Mouse (Mus musculus) C2C12 (cell line): ENCODE measurements around the gene Fcer1g. TPM values are rescaled to one million over a fixed set of nuclear protein-coding genes. Genes with fewer than 3 reads are reported as not detected.

Source experiments
- H3K27me3 ChIP-seq: one replicate; pipeline ENCODE4 v1.6.1; 2011; ENCODE audit not compliant: control insufficient read depth, insufficient read depth, insufficient read length
- H3K36me3 ChIP-seq: one replicate; pipeline ENCODE4 v1.6.1; 2011; ENCODE audit not compliant: control insufficient read depth, insufficient read depth
- H3K4me3 ChIP-seq: one replicate; pipeline ENCODE4 v1.5.1; 2011; ENCODE audit warnings: mild to moderate bottlenecking, control low read depth; ENCODE audit not compliant: poor library complexity, insufficient read depth, severe bottlenecking
- H3K79me2 ChIP-seq: one replicate; pipeline ENCODE4 v1.6.1; 2011; ENCODE audit not compliant: control insufficient read depth, insufficient read depth
- H3K79me3 ChIP-seq: one replicate; pipeline ENCODE4 v1.6.1; 2011; ENCODE audit warnings: low read depth, control low read depth
- H3ac ChIP-seq: one replicate; pipeline ENCODE3; 2011; ENCODE audit warnings: low read depth; ENCODE audit not compliant: control insufficient read depth, insufficient read length
- CEBPB ChIP-seq: IDR thresholded peaks from one replicate; pipeline ENCODE4 v1.6.1; 2011; ENCODE audit warnings: low read depth, mild to moderate bottlenecking, control low read depth, moderate library complexity
- CTCF ChIP-seq: IDR thresholded peaks from one replicate; pipeline ENCODE4 v1.5.1; 2011; ENCODE audit not compliant: control insufficient read depth, insufficient read depth, insufficient read length
- FOSL1 ChIP-seq: IDR thresholded peaks from one replicate; pipeline ENCODE4 v1.8.0; 2011; ENCODE audit warnings: mild to moderate bottlenecking, low read length; ENCODE audit not compliant: poor library complexity, insufficient read depth, severe bottlenecking
- MAX ChIP-seq: IDR thresholded peaks from one replicate; pipeline ENCODE4 v1.6.1; 2011; ENCODE audit warnings: mild to moderate bottlenecking, control low read depth
- MYOD1 ChIP-seq: IDR thresholded peaks from one replicate; pipeline ENCODE4 v1.6.1; 2011; ENCODE audit warnings: low read depth; ENCODE audit not compliant: control insufficient read depth, insufficient read length
- MYOG ChIP-seq: IDR thresholded peaks from one replicate; pipeline ENCODE4 v1.6.1; 2011; ENCODE audit not compliant: control insufficient read depth, insufficient read length; ENCODE audit errors: extremely low read depth
- USF1 ChIP-seq: IDR thresholded peaks from one replicate; pipeline ENCODE4 v1.6.1; 2011; ENCODE audit warnings: low read depth, mild to moderate bottlenecking, control low read depth, moderate library complexity
- long read RNA-seq, 2 experiments: library from polyadenylated mRNA; unstranded; transcript quantifications; one replicate each; pipeline ENCODE4 v2.0.0; 2019 to 2020
- polyA plus RNA-seq: library from polyadenylated mRNA; unstranded; fragments of >200 nt; fragmentation: generic; extraction: Trizol; gene quantifications from one replicate; pipeline ENCODE4 v1.2.1, GENCODE M21; 2012; ENCODE audit warnings: missing spikeins

Fcer1g gene
- not detected for polyA plus RNA-seq
- long read RNA-seq, experiment 1: 0 reads
- long read RNA-seq, experiment 2: 0 reads

- Histone ChIP-seq H3K36me3 (peaks cover 46% of the 10 kb centered on the region), H3ac (no peak within 1 kb of the TSS), H3K4me3 (no peak within 1 kb of the TSS), H3K27me3 (no peaks in the 10 kb centered on the region), H3K79me3 (no peaks in the 10 kb centered on the region), H3K79me2 (no peaks in the 10 kb centered on the region)
- TF ChIP-seq MYOD1 (no peak), MYOG (no peak), MAX (no peak), CTCF (no peak), USF1 (no peak), FOSL1 (no peak), CEBPB (no peak)
Measured at GRCm38 (mm10) chr1:171234126-171234525, at the start of gene Fcer1g. Gene Fcer1g, minus strand, starts transcription at chr1:171234365.

- peaks cover 30% of the 10 kb centered on the region for H3K36me3 ChIP-seq
- H3K79me3 ChIP-seq: peaks cover 7% of the 10 kb centered on the region
- no peaks in the 10 kb centered on the region for H3K27me3 ChIP-seq
Measured at GRCm38 (mm10) chr1:171283188-171284160, 49.3 kb upstream of the Fcer1g start.

GRCm38 (mm10) chr1:171282086-171282805 lies 48.1 kb upstream of the Fcer1g start:
- H3K79me3 ChIP-seq: peaks cover 7% of the 10 kb centered on the region
- no peak overlapping the region for H3K4me3 ChIP-seq
- no peak overlapping the region for H3ac ChIP-seq
- TF ChIP-seq CTCF (no peak), MAX (no peak), USF1 (no peak), MYOD1 (no peak), MYOG (no peak), CEBPB (no peak), FOSL1 (no peak)
- H3K27me3 ChIP-seq: no peaks in the 10 kb centered on the region
- H3K36me3 ChIP-seq: peaks cover 30% of the 10 kb centered on the region
- H3K79me2 ChIP-seq: peaks cover 14% of the 10 kb centered on the region

More at GRCm38 (mm10) chr1:171283188-171284160, 49.3 kb upstream of the Fcer1g start:
- H3ac ChIP-seq: no peak overlapping the region
- H3K4me3 ChIP-seq: no peak overlapping the region
- TF ChIP-seq MYOG (no peak), MYOD1 (no peak), MAX (no peak), USF1 (no peak), CEBPB (no peak), CTCF (no peak), FOSL1 (no peak)
- peaks cover 17% of the 10 kb centered on the region for H3K79me2 ChIP-seq

- TF ChIP-seq CEBPB: no peak
- TF ChIP-seq CTCF: peak; percentile 18
- H3K36me3 ChIP-seq: peaks cover 35% of the 10 kb centered on the region
Measured at GRCm38 (mm10) chr1:171281528-171281923, 47.4 kb upstream of the Fcer1g start.

GRCm38 (mm10) chr1:171280916-171281527 lies 46.9 kb upstream of the Fcer1g start, which contains the start of gene Ppox:
Gene Ppox, minus strand, starts transcription at chr1:171281186.
- Histone ChIP-seq H3K36me3 (peaks cover 37% of the 10 kb centered on the region), H3K4me3 (peak within 1 kb of the TSS; percentile 55), H3K79me2 (peaks cover 2% of the 10 kb centered on the region), H3K79me3 (peaks cover 2% of the 10 kb centered on the region), H3K27me3 (no peaks in the 10 kb centered on the region), H3ac (peak within 1 kb of the TSS; percentile 80)
- TF ChIP-seq FOSL1 (no peak), CEBPB (no peak), MYOD1 (no peak), CTCF (no peak), MYOG (no peak), MAX (no peak)

More at GRCm38 (mm10) chr1:171281528-171281923, 47.4 kb upstream of the Fcer1g start:
- Histone ChIP-seq H3K27me3 (no peaks in the 10 kb centered on the region), H3K4me3 (peak overlapping the region; percentile 38), H3K79me2 (peaks cover 7% of the 10 kb centered on the region), H3K79me3 (peaks cover 2% of the 10 kb centered on the region), H3ac (peak overlapping the region; percentile 58)
